Mouse (Mus musculus) forebrain, embryonic 11.5 days (tissue): ENCODE data around the gene Pla2g15. TPM values are rescaled to one million over a fixed set of nuclear protein-coding genes. Genes with fewer than 3 reads are reported as not detected.

Experiments used
- ATAC-seq: fragments of 200-750 bp; cut with Nextera tagmentation; replicated peaks from 2 replicates; pipeline ENCODE4 v1.8.0; 2017; ENCODE audit warnings: moderate TSS enrichment; ENCODE audit not compliant: low FRiP score
- DNase-seq: peaks from one replicate; pipeline ENCODE4 v3.0.0-alpha.2; 2017; ENCODE audit warnings: low spot score
- H3K27ac ChIP-seq: fragments of 300-500 bp; sonication (generic); 2 replicates; pipeline ENCODE4 v1.5.1; 2014; ENCODE audit warnings: low read depth, low read length
- H3K27me3 ChIP-seq: fragments of 300-500 bp; sonication (generic); 2 replicates; pipeline ENCODE4 v1.6.1; 2014; ENCODE audit warnings: mild to moderate bottlenecking, low read length, mixed read lengths; ENCODE audit not compliant: control insufficient read depth, insufficient read depth
- H3K36me3 ChIP-seq: fragments of 300-500 bp; sonication (generic); 2 replicates; pipeline ENCODE4 v1.6.1; 2014; ENCODE audit warnings: mild to moderate bottlenecking, low read length, moderate library complexity, mixed read lengths; ENCODE audit not compliant: control insufficient read depth, insufficient read depth
- H3K4me1 ChIP-seq: fragments of 300-500 bp; sonication (generic); replicated peaks from 2 replicates; pipeline ENCODE4 v1.6.1; 2014; ENCODE audit warnings: low read length, mixed read lengths; ENCODE audit not compliant: control insufficient read depth, insufficient read depth
- H3K4me2 ChIP-seq: fragments of 300-500 bp; sonication (generic); 2 replicates; pipeline ENCODE4 v1.6.1; 2014; ENCODE audit warnings: low read depth, mild to moderate bottlenecking, low read length, moderate library complexity, mixed read lengths; ENCODE audit not compliant: severe bottlenecking
- H3K4me3 ChIP-seq: fragments of 300-500 bp; sonication (generic); 2 replicates; pipeline ENCODE4 v1.5.1; 2014; ENCODE audit warnings: low read depth, low read length
- H3K9ac ChIP-seq: fragments of 300-500 bp; sonication (generic); 2 replicates; pipeline ENCODE4 v1.6.1; 2014; ENCODE audit warnings: low read length
- H3K9me3 ChIP-seq: fragments of 300-500 bp; sonication (generic); 2 replicates; pipeline ENCODE4 v1.6.1; 2016; ENCODE audit warnings: low read length, mixed read lengths; ENCODE audit not compliant: control insufficient read depth
- WGBS: fragments of 180-500 bp; shearing (Covaris S2); extraction: QIAGEN DNeasy Blood & Tissue Kit; methylation state at CpG from one replicate; pipeline ENCODE4 v1.1.7; 2014; 5-methylcytosine and 5-hydroxymethylcytosine counted together
- polyA plus RNA-seq: library from polyadenylated mRNA; unstranded; fragments of >200 nt; fragmentation: Nextera tagmentation; extraction: Ambion mirVana; gene quantifications from 2 replicates; pipeline ENCODE4 v1.2.1, GENCODE M21; 2014

Gene Pla2g15
- polyA plus RNA-seq, 1 experiment from 2014 or later: 7.1 TPM

DNA sequence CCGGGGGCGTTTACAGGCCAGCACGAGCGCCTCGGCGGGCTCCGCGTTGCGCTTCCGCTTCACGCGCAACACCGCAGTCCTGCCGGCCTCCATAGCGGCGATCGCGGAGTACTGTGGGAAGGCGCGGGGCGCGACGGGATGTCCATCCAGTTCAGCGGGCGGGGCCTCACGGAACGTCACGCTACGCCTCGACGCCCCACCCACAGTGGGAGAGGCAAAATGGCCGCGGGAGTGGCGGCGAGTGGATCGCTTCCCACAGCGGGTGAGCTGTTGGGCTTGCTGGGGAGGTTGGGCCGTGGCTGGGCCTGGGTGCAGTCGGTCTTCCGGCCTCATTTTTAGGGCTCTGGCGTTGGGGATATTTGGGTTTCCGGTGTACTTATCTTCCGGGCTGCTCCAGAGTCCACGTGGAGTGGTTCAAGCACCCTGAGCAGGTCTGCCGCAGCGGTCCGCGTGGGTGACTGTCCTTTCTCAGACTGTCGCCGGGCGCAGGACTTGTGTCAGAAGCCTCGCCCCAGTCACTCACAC is 60.7 kb downstream of the Pla2g15 start, which contains the start of the genes Slc7a6os and Prmt7:
Gene Slc7a6os (minus strand): TSS at position 115 of the 525 bp plus-strand sequence.
Gene Prmt7 (plus strand): TSS at position 116 of the 525 bp plus-strand sequence.
- DNase-seq: peak; percentile 97
- no peaks in the 10 kb centered on the region; the same call in 1 of the 2 replicates for H3K36me3 ChIP-seq
- under 1% methylated on average over 52 of the region's 52 CpGs for WGBS

DNA sequence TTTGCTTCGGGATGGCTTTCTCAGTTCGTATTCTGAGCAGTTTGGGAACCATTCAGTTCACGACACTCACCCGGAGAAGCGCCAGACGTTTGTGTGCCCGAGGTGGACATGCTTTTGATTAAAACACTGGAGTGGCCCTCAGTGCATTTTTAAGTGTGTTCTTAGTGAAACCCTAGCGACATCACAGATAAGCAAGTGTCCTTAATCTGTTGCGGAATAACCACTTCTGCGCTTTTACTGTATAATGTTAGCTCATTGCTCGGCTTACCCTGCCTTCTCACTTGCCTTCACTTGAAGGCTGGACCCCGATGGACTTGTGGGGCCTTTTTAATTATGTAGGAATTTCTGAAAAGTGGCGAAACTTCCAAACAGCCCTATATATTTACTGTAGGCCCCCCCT is 61.2 kb downstream of the Pla2g15 start:
- no peak for DNase-seq
- Histone ChIP-seq H3K9ac (peak overlapping the region; percentile 89), H3K9me3 (no peaks in the 10 kb centered on the region), H3K27me3 (no peaks in the 10 kb centered on the region), H3K36me3 (no peaks in the 10 kb centered on the region; the same call in 1 of the 2 replicates), H3K4me3 (peak overlapping the region; percentile 85), H3K27ac (peak overlapping the region; percentile 88; the same call in 1 of the 2 replicates), H3K4me2 (peak overlapping the region; percentile 84), H3K4me1 (peaks cover 8% of the 10 kb centered on the region; the same call in 1 of the 2 replicates)
- ATAC-seq: no peak
- WGBS: 5% methylated on average over 13 of the region's 13 CpGs

More for the DNA sequence above, 60.7 kb downstream of the Pla2g15 start, which contains the start of the genes Slc7a6os and Prmt7:
- no peaks in the 10 kb centered on the region for H3K27me3 ChIP-seq
- H3K27ac ChIP-seq: peak within 1 kb of the TSS; percentile 88
- H3K9me3 ChIP-seq: no peaks in the 10 kb centered on the region
- H3K4me1 ChIP-seq: peaks cover 8% of the 10 kb centered on the region; the same call in 1 of the 2 replicates
- peak; percentile 99 for ATAC-seq
- H3K4me3 ChIP-seq: peak within 1 kb of the TSS; percentile 85
- peak within 1 kb of the TSS; percentile 84 for H3K4me2 ChIP-seq
- H3K9ac ChIP-seq: peak within 1 kb of the TSS; percentile 89

- 95% methylated on average over 3 of the region's 3 CpGs for WGBS
- Histone ChIP-seq H3K36me3 (no peaks in the 10 kb centered on the region; the same call in 1 of the 2 replicates), H3K27ac (no peak overlapping the region), H3K4me3 (no peak overlapping the region), H3K4me1 (peaks cover 8% of the 10 kb centered on the region; the same call in 1 of the 2 replicates), H3K27me3 (no peaks in the 10 kb centered on the region), H3K9ac (no peak overlapping the region), H3K9me3 (no peaks in the 10 kb centered on the region), H3K4me2 (no peak overlapping the region)
- ATAC-seq (no peak), DNase-seq (no peak)
Measured at GRCm38 (mm10) chr8:106213959-106214358, 63.8 kb downstream of the Pla2g15 start.

Other genes starting within 250 kb of the Pla2g15 start
- gene Pskh1, start 250.0 kb upstream of the Pla2g15 start, polyA plus RNA-seq: 22.1 and 23.1 TPM in 2 replicates
- gene Ctrl, start 216.5 kb upstream of the Pla2g15 start, polyA plus RNA-seq: 1.1 and 2.5 TPM in 2 replicates
- 20.9 and 21.5 TPM in 2 replicates for gene Psmb10, start 212.0 kb upstream of the Pla2g15 start, polyA plus RNA-seq
- gene Lcat, start 207.0 kb upstream of the Pla2g15 start, polyA plus RNA-seq: 0.55 and 0.60 TPM in 2 replicates
- 10.6 and 11.4 TPM in 2 replicates for gene Slc12a4, start 184.3 kb upstream of the Pla2g15 start, polyA plus RNA-seq
- gene Dpep3, start 171.0 kb upstream of the Pla2g15 start, polyA plus RNA-seq: not detected in 2 replicates
- 16.5 and 20.7 TPM in 2 replicates for gene Dus2, start 159.1 kb upstream of the Pla2g15 start, polyA plus RNA-seq
- gene Dpep2nb, start 144.4 kb upstream of the Pla2g15 start, polyA plus RNA-seq: not detected in 2 replicates
- 21.0 and 22.4 TPM in 2 replicates for gene Ddx28, start 138.5 kb upstream of the Pla2g15 start, polyA plus RNA-seq
- 4.5 and 5.3 TPM in 2 replicates for gene Nfatc3, start 91.6 kb upstream of the Pla2g15 start, polyA plus RNA-seq
- 2.3 and 2.4 TPM in 2 replicates for gene Esrp2, start 13.4 kb upstream of the Pla2g15 start, polyA plus RNA-seq
- 103 and 106 TPM in 2 replicates for gene Slc7a6, start 18.5 kb downstream of the Pla2g15 start, polyA plus RNA-seq
- gene Slc7a6os, start 60.5 kb downstream of the Pla2g15 start, polyA plus RNA-seq: 44.1 and 46.8 TPM in 2 replicates
- gene Prmt7, start 60.5 kb downstream of the Pla2g15 start, polyA plus RNA-seq: 68.8 and 73.1 TPM in 2 replicates
- gene Smpd3, start 187.6 kb downstream of the Pla2g15 start, polyA plus RNA-seq: 11.1 and 11.8 TPM in 2 replicates